Mouse (Mus musculus) stomach, postnatal 0 days (tissue): ENCODE data around the gene Aire. TPM values are rescaled to one million over a fixed set of nuclear protein-coding genes. Genes with fewer than 3 reads are reported as not detected.

ENCODE experiments used
- ATAC-seq: fragments of 200-750 bp; cut with Nextera tagmentation; 2 replicates; pipeline ENCODE4 v1.8.0; 2017; ENCODE audit not compliant: low FRiP score, low TSS enrichment
- DNase-seq: peaks from one replicate; pipeline ENCODE4 v3.0.0-alpha.2; 2016; ENCODE audit warnings: low spot score
- H3K27ac ChIP-seq: fragments of 300-500 bp; sonication (generic); replicated peaks from 2 replicates; pipeline ENCODE4 v1.5.1; 2014; ENCODE audit warnings: mild to moderate bottlenecking, control low read depth
- H3K27me3 ChIP-seq: fragments of 300-500 bp; sonication (generic); 2 replicates; pipeline ENCODE4 v1.6.1; 2014; ENCODE audit warnings: low read length; ENCODE audit not compliant: control insufficient read depth, insufficient read depth
- H3K36me3 ChIP-seq: fragments of 300-500 bp; sonication (generic); 2 replicates; pipeline ENCODE4 v1.6.1; 2014; ENCODE audit warnings: low read length, mixed read lengths; ENCODE audit not compliant: control insufficient read depth, insufficient read depth
- H3K4me1 ChIP-seq: fragments of 300-500 bp; sonication (generic); replicated peaks from 2 replicates; pipeline ENCODE4 v1.6.1; 2014; ENCODE audit warnings: antibody characterized with exemption; ENCODE audit not compliant: control insufficient read depth, insufficient read depth
- H3K4me2 ChIP-seq: fragments of 300-500 bp; sonication (generic); replicated peaks from 2 replicates; pipeline ENCODE4 v1.6.1; 2014; ENCODE audit warnings: low read depth, mild to moderate bottlenecking, control low read depth, moderate library complexity
- H3K4me3 ChIP-seq: fragments of 300-500 bp; sonication (generic); 2 replicates; pipeline ENCODE4 v1.5.1; 2014; ENCODE audit warnings: low read depth, low read length, control low read depth
- H3K9ac ChIP-seq: fragments of 300-500 bp; sonication (generic); 2 replicates; pipeline ENCODE4 v1.6.1; 2014; ENCODE audit warnings: mild to moderate bottlenecking, low read length, control low read depth, mixed read lengths
- H3K9me3 ChIP-seq: fragments of 300-500 bp; sonication (generic); 2 replicates; pipeline ENCODE4 v1.6.1; 2016; ENCODE audit warnings: low read length; ENCODE audit not compliant: control insufficient read depth
- CTCF ChIP-seq: IDR thresholded peaks from 2 replicates; pipeline ENCODE4 v1.5.1; 2016; ENCODE audit warnings: antibody characterized with exemption, low read depth, mild to moderate bottlenecking, moderate library complexity
- EP300 ChIP-seq: optimal IDR thresholded peaks from 2 replicates; pipeline ENCODE3; 2016; ENCODE audit warnings: antibody characterized with exemption
- WGBS: fragments of 180-500 bp; shearing (Covaris S2); extraction: QIAGEN DNeasy Blood & Tissue Kit; methylation state at CpG from one replicate; pipeline ENCODE4 v1.1.7; 2014; 5-methylcytosine and 5-hydroxymethylcytosine counted together
- polyA plus RNA-seq: library from polyadenylated mRNA; unstranded; fragments of >200 nt; fragmentation: Nextera tagmentation; extraction: Ambion mirVana; gene quantifications from 2 replicates; pipeline ENCODE4 v1.2.1, GENCODE M21; 2015

Aire gene
- polyA plus RNA-seq, 1 experiment from 2014 or later, result 0.11 TPM

DNA sequence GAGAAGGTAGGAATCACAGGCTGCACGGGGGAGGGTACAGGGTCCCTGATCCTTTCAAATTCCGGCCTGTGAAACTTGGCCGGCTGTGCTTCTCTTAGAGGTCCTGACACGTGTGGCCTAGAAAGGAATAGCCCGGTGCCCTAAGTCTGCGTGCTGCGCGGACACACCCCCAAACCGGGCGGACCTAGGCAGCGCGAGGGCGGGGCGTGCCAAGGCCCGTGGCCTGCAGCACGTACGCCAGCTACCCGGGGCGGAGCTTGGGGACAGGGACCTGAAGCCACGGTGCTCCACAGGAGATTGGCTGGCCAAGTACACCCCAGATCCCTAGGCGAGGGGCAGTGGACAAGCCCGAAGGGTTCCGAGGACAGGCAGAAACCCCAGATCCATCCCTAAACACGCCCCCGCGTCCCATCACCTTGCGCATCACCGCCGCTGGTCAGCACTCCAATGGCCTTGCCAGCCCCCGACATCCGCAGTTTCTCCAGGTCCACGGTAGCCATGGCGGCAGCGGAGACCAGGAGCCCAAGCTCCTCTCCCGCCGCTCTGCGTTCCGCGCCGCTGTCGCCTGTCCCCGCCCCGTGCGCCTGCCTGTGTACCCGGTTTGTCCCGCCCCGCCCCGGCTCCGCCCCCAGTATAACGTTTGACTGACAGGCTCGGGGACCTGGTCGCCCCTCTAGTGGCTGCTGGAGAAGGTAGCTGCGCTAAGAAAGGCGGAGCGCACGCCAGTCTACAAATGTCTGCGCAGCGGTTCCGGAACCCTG is 34.0 kb downstream of the Aire start:
- peak overlapping the region; percentile 84 for H3K4me2 ChIP-seq
- no peaks in the 10 kb centered on the region for H3K36me3 ChIP-seq
- peak; percentile 99 for DNase-seq
- peak overlapping the region; percentile 79 for H3K4me3 ChIP-seq
- H3K9ac ChIP-seq, result peak overlapping the region; percentile 79
- peaks cover 9% of the 10 kb centered on the region for H3K4me1 ChIP-seq
- no peaks in the 10 kb centered on the region for H3K27me3 ChIP-seq
- no peaks in the 10 kb centered on the region for H3K9me3 ChIP-seq
- TF ChIP-seq CTCF (peak; percentile 81), EP300 (no peak)
- under 1% methylated on average over 57 of the region's 59 CpGs for WGBS
- H3K27ac ChIP-seq, result peak overlapping the region; percentile 94
- peak; percentile 95 for ATAC-seq

GRCm38 (mm10) chr10:78008169-78008568 is 35.2 kb downstream of the Aire start:
- H3K27ac ChIP-seq, result no peak overlapping the region; the same call in 1 of the 2 replicates
- H3K9ac ChIP-seq, result peak overlapping the region; percentile 79
- ATAC-seq (no peak), DNase-seq (no peak)
- H3K27me3 ChIP-seq, result no peaks in the 10 kb centered on the region
- peaks cover 9% of the 10 kb centered on the region for H3K4me1 ChIP-seq
- WGBS, result 79% methylated on average over 3 of the region's 3 CpGs
- no peaks in the 10 kb centered on the region for H3K9me3 ChIP-seq
- TF ChIP-seq CTCF (no peak), EP300 (no peak)
- peak overlapping the region; percentile 79; the same call in 1 of the 2 replicates for H3K4me3 ChIP-seq
- H3K36me3 ChIP-seq, result no peaks in the 10 kb centered on the region
- H3K4me2 ChIP-seq, result peak overlapping the region; percentile 84

DNA sequence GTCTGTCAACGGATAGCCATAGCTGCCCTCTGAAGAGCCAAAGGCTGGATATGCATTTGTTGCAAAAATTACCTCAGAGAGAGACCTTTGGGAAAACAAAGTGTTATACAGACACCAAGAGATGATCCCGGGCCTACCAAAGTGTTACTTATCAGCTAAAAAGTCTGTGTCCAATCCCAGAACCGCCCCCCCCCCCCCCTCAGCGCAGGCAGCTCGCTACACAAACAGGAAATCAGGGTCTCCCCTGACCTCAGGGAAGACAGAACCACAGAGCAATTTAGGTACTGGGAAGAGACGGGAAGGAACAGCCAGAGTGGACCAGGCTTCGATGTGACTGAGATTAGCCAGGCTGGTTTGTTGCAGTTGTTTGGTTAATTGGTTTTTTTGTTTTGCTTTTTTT is 36.2 kb downstream of the Aire start:
- Histone ChIP-seq H3K9ac (no peak overlapping the region; the same call in 1 of the 2 replicates), H3K36me3 (no peaks in the 10 kb centered on the region), H3K4me2 (0 out of 2 replicates have a peak overlapping the region, but pooled peaks have one; percentile 9), H3K27ac (no peak overlapping the region), H3K4me1 (peaks cover 9% of the 10 kb centered on the region), H3K9me3 (no peaks in the 10 kb centered on the region), H3K27me3 (no peaks in the 10 kb centered on the region), H3K4me3 (no peak overlapping the region)
- DNase-seq (no peak), ATAC-seq (no peak)
- WGBS, result 26% methylated on average over 7 of the region's 7 CpGs
- TF ChIP-seq EP300 (no peak), CTCF (no peak)

- ATAC-seq (no peak), DNase-seq (no peak)
- H3K27me3 ChIP-seq, result no peaks in the 10 kb centered on the region
- no peak overlapping the region for H3K4me3 ChIP-seq
- no peaks in the 10 kb centered on the region for H3K9me3 ChIP-seq
- H3K27ac ChIP-seq, result peak overlapping the region; percentile 30; the same call in 1 of the 2 replicates
- H3K4me2 ChIP-seq, result no peak overlapping the region
- TF ChIP-seq EP300 (no peak), CTCF (no peak)
- no peak overlapping the region for H3K9ac ChIP-seq
- 64% methylated on average over 4 of the region's 4 CpGs for WGBS
- H3K4me1 ChIP-seq, result peaks cover 9% of the 10 kb centered on the region
- no peaks in the 10 kb centered on the region; the same call in 1 of the 2 replicates for H3K36me3 ChIP-seq
Measured at GRCm38 (mm10) chr10:78005791-78006438, 37.5 kb downstream of the Aire start.

- DNase-seq (peak; percentile 78), ATAC-seq (peak; percentile 61)
- peaks cover 9% of the 10 kb centered on the region for H3K4me1 ChIP-seq
- no peak overlapping the region for H3K4me3 ChIP-seq
- H3K9me3 ChIP-seq, result no peaks in the 10 kb centered on the region
- no peaks in the 10 kb centered on the region for H3K27me3 ChIP-seq
- 76% methylated on average over 3 of the region's 3 CpGs for WGBS
- H3K36me3 ChIP-seq, result peaks cover 11% of the 10 kb centered on the region
- no peak for TF ChIP-seq EP300
- TF ChIP-seq CTCF, result no peak
- H3K9ac ChIP-seq, result no peak overlapping the region
- peak overlapping the region; percentile 74 for H3K27ac ChIP-seq
- H3K4me2 ChIP-seq, result no peak overlapping the region
Measured at GRCm38 (mm10) chr10:78004479-78005100, 38.8 kb downstream of the Aire start.
